Mouse (Mus musculus) heart, adult 2 months (tissue): ENCODE data around the gene Defb36.

Source experiments
- CTCF ChIP-seq: fragments of 200-600 bp; IDR thresholded peaks from 2 replicates; pipeline ENCODE4 v1.8.1; 2022; ENCODE audit warnings: antibody characterized with exemption, mild to moderate bottlenecking, moderate library complexity
- EP300 ChIP-seq: fragments of 200-500 bp; IDR thresholded peaks from 2 replicates; pipeline ENCODE4 v1.6.1; 2011; ENCODE audit warnings: low read depth, low read length, control low read depth; ENCODE audit not compliant: insufficient read depth
- POLR2A ChIP-seq: fragments of 200-500 bp; IDR thresholded peaks from 2 replicates; pipeline ENCODE4 v1.6.1; 2011; ENCODE audit warnings: mild to moderate bottlenecking, low read depth, low read length, control low read depth; ENCODE audit not compliant: insufficient read depth

- TF ChIP-seq CTCF (no peak), POLR2A (no peak), EP300 (no peak)
These were observed 47.5 kb upstream of the Defb36 start for GRCm38 (mm10) chr2:152556655-152557054.
